Mouse (Mus musculus): ENCODE measurements at regions not wholly inside any gene's neighbourhood (a gene's known extent, or its start where the extent isn't known, plus 50 kb on each side); places are given as distances from the start of the nearest gene placed in this dataset.

DNA sequence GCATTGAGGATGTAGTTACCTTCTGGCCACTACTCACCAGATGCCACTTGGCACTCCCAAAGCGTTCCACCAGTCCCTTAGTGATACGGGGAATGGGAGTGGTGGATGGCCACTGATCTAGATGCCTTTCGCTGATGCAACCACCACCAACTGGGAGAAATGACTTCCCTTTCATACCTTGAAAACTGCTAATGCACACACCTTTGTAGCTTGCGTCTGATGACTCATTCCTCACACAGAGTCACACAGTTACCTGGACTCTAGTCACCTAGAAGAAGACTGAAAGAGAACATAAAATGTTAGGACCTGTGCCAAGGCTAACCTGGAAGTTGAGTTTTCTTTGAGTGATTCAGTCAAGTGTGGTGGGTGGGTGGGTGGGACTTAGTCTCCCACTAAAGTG, 90.0 kb upstream of the Tmc1 start:
- TF ChIP-seq CTCF (IDR thresholded peaks at IDR 0.05; ENCODE audit: low read depth, low read length) (no peak), POLR2A (IDR thresholded peaks at IDR 0.05; ENCODE audit: extremely low read depth, insufficient read depth, low read length) (no peak)
